Mouse (Mus musculus) hindbrain, embryonic 11.5 days (tissue): ENCODE measurements around the gene Bcl2. TPM values are rescaled to one million over a fixed set of nuclear protein-coding genes. Genes with fewer than 3 reads are reported as not detected.

Experiments used
- ATAC-seq: fragments of 200-750 bp; cut with Nextera tagmentation; 2 replicates; pipeline ENCODE4 v1.8.0; 2017; ENCODE audit warnings: mild to moderate bottlenecking, moderate TSS enrichment, moderate library complexity; ENCODE audit not compliant: low FRiP score
- DNase-seq: peaks from one replicate; pipeline ENCODE4 v3.0.0-alpha.2; 2015; ENCODE audit warnings: low spot score
- H3K27ac ChIP-seq: fragments of 300-500 bp; sonication (generic); 2 replicates; pipeline ENCODE4 v1.5.1; 2014; ENCODE audit warnings: mild to moderate bottlenecking, low read depth, low read length
- H3K27me3 ChIP-seq: fragments of 300-500 bp; sonication (generic); 2 replicates; pipeline ENCODE4 v1.6.1; 2014; ENCODE audit warnings: mild to moderate bottlenecking, low read length, moderate library complexity, mixed read lengths; ENCODE audit not compliant: control insufficient read depth, insufficient read depth
- H3K36me3 ChIP-seq: fragments of 300-500 bp; sonication (generic); 2 replicates; pipeline ENCODE4 v1.6.1; 2014; ENCODE audit warnings: mild to moderate bottlenecking, low read length, moderate library complexity, mixed read lengths; ENCODE audit not compliant: control insufficient read depth, insufficient read depth
- H3K4me1 ChIP-seq: fragments of 300-500 bp; sonication (generic); replicated peaks from 2 replicates; pipeline ENCODE4 v1.6.1; 2014; ENCODE audit warnings: low read length, mixed read lengths; ENCODE audit not compliant: control insufficient read depth, insufficient read depth
- H3K4me2 ChIP-seq: fragments of 300-500 bp; sonication (generic); replicated peaks from 2 replicates; pipeline ENCODE4 v1.6.1; 2014; ENCODE audit warnings: mild to moderate bottlenecking, low read depth, low read length
- H3K4me3 ChIP-seq: fragments of 300-500 bp; sonication (generic); 2 replicates; pipeline ENCODE4 v1.5.1; 2014; ENCODE audit warnings: low read depth, low read length
- H3K9ac ChIP-seq: fragments of 300-500 bp; sonication (generic); 2 replicates; pipeline ENCODE4 v1.6.1; 2014; ENCODE audit warnings: low read depth, low read length
- H3K9me3 ChIP-seq: fragments of 300-500 bp; sonication (generic); 2 replicates; pipeline ENCODE4 v1.6.1; 2016; ENCODE audit warnings: low read length; ENCODE audit not compliant: control insufficient read depth
- WGBS: fragments of 180-500 bp; shearing (Covaris S2); extraction: QIAGEN DNeasy Blood & Tissue Kit; methylation state at CpG from one replicate; pipeline ENCODE4 v1.1.7; 2014; 5-methylcytosine and 5-hydroxymethylcytosine counted together
- polyA plus RNA-seq: library from polyadenylated mRNA; unstranded; fragments of >200 nt; fragmentation: Nextera tagmentation; extraction: Ambion mirVana; gene quantifications from 2 replicates; pipeline ENCODE4 v1.2.1, GENCODE M21; 2014

The Bcl2 gene
- polyA plus RNA-seq, 1 experiment from 2014 or later: 6.9 TPM

GRCm38 (mm10) chr1:106612166-106613031 lies 101.7 kb downstream of the Bcl2 start:
- Histone ChIP-seq H3K4me1 (no peaks in the 10 kb centered on the region), H3K9ac (no peak overlapping the region), H3K4me3 (no peak overlapping the region), H3K4me2 (no peak overlapping the region), H3K27me3 (no peaks in the 10 kb centered on the region), H3K36me3 (no peaks in the 10 kb centered on the region), H3K9me3 (no peaks in the 10 kb centered on the region), H3K27ac (no peak overlapping the region)
- no peak for DNase-seq
- no peak for ATAC-seq
- WGBS: 82% methylated on average over 8 of the region's 8 CpGs

GRCm38 (mm10) chr1:106611246-106611645 lies 102.8 kb downstream of the Bcl2 start:
- DNase-seq: no peak
- H3K36me3 ChIP-seq: no peaks in the 10 kb centered on the region
- WGBS: 83% methylated on average over 6 of the region's 6 CpGs
- H3K27me3 ChIP-seq: no peaks in the 10 kb centered on the region
- H3K9me3 ChIP-seq: no peaks in the 10 kb centered on the region
- no peak overlapping the region for H3K4me2 ChIP-seq
- H3K4me3 ChIP-seq: no peak overlapping the region
- ATAC-seq: no peak
- H3K27ac ChIP-seq: no peak overlapping the region
- H3K4me1 ChIP-seq: no peaks in the 10 kb centered on the region
- no peak overlapping the region for H3K9ac ChIP-seq

- DNase-seq: no peak
- H3K27ac ChIP-seq: no peak overlapping the region
- no peak overlapping the region for H3K9ac ChIP-seq
- H3K9me3 ChIP-seq: no peaks in the 10 kb centered on the region
- no peaks in the 10 kb centered on the region for H3K36me3 ChIP-seq
- 84% methylated on average over 4 of the region's 4 CpGs for WGBS
- 0 out of 2 replicates have a peak, but pooled peaks cover 4% of the 10 kb centered on the region for H3K4me1 ChIP-seq
- H3K4me2 ChIP-seq: no peak overlapping the region
- ATAC-seq: no peak
- H3K27me3 ChIP-seq: no peaks in the 10 kb centered on the region
- no peak overlapping the region for H3K4me3 ChIP-seq
Observed at GRCm38 (mm10) chr1:106608098-106608778, 105.8 kb downstream of the Bcl2 start.

- no peaks in the 10 kb centered on the region for H3K9me3 ChIP-seq
- H3K9ac ChIP-seq: no peak overlapping the region
- WGBS: 89% methylated on average over 5 of the region's 5 CpGs
- 0 out of 2 replicates have a peak, but pooled peaks cover 4% of the 10 kb centered on the region for H3K4me1 ChIP-seq
- no peaks in the 10 kb centered on the region for H3K36me3 ChIP-seq
- no peak for ATAC-seq
- no peak overlapping the region for H3K4me3 ChIP-seq
- H3K4me2 ChIP-seq: no peak overlapping the region
- no peak for DNase-seq
- H3K27ac ChIP-seq: no peak overlapping the region
- H3K27me3 ChIP-seq: no peaks in the 10 kb centered on the region
Observed at GRCm38 (mm10) chr1:106606951-106607350, 107.1 kb downstream of the Bcl2 start.

DNA sequence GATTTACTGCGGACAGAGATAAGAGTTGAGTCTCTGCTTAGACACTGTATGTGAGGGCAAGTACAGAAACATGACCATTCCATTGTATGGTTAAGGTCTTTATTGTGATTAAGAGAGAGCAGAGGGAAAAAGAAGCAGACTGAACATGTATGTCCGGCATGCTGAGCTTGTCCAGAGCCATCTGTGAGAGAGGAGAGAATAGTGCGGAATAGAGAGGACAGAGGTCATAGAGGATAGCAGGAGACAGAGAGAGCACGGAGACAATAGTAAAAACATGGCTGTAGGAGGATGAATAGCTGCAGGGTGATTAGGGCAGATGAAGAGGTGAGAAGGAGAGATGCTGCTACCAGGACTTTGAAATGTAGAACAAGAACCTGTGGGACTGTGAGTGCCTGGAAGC lies 110.7 kb downstream of the Bcl2 start:
- Histone ChIP-seq H3K4me1 (0 out of 2 replicates have a peak, but pooled peaks cover 4% of the 10 kb centered on the region), H3K9me3 (no peaks in the 10 kb centered on the region), H3K27ac (peak overlapping the region; percentile 30; the same call in 1 of the 2 replicates), H3K9ac (no peak overlapping the region), H3K27me3 (no peaks in the 10 kb centered on the region), H3K36me3 (no peaks in the 10 kb centered on the region), H3K4me2 (no peak overlapping the region), H3K4me3 (no peak overlapping the region)
- no peak for DNase-seq
- peak; percentile 41; the same call in 1 of the 2 replicates for ATAC-seq
- 45% methylated on average over 4 of the region's 4 CpGs for WGBS

GRCm38 (mm10) chr1:106602941-106603340 lies 111.1 kb downstream of the Bcl2 start:
- ATAC-seq (peak; percentile 87), DNase-seq (peak; percentile 29)

GRCm38 (mm10) chr1:106602536-106602935 lies 111.5 kb downstream of the Bcl2 start:
- Histone ChIP-seq H3K27me3 (no peaks in the 10 kb centered on the region), H3K36me3 (no peaks in the 10 kb centered on the region), H3K4me1 (0 out of 2 replicates have a peak, but pooled peaks cover 4% of the 10 kb centered on the region), H3K4me2 (no peak overlapping the region), H3K9ac (no peak overlapping the region), H3K27ac (no peak overlapping the region), H3K9me3 (no peaks in the 10 kb centered on the region), H3K4me3 (no peak overlapping the region)
- DNase-seq: no peak
- ATAC-seq: no peak
- WGBS: 69% methylated on average over 5 of the region's 5 CpGs

More at GRCm38 (mm10) chr1:106602941-106603340, 111.1 kb downstream of the Bcl2 start:
- H3K4me1 ChIP-seq: 0 out of 2 replicates have a peak, but pooled peaks cover 4% of the 10 kb centered on the region
- no peaks in the 10 kb centered on the region for H3K9me3 ChIP-seq
- H3K36me3 ChIP-seq: no peaks in the 10 kb centered on the region
- H3K9ac ChIP-seq: no peak overlapping the region
- H3K27me3 ChIP-seq: no peaks in the 10 kb centered on the region
- no peak overlapping the region for H3K27ac ChIP-seq
- 25% methylated on average over 6 of the region's 6 CpGs for whole genome bisulfite sequencing
- no peak overlapping the region for H3K4me3 ChIP-seq
- no peak overlapping the region for H3K4me2 ChIP-seq

- no peak for DNase-seq
- 91% methylated on average over 4 of the region's 4 CpGs for WGBS
- Histone ChIP-seq H3K9ac (no peak overlapping the region), H3K36me3 (no peaks in the 10 kb centered on the region), H3K4me1 (0 out of 2 replicates have a peak, but pooled peaks cover 4% of the 10 kb centered on the region), H3K4me2 (no peak overlapping the region), H3K27ac (no peak overlapping the region), H3K4me3 (no peak overlapping the region), H3K9me3 (no peaks in the 10 kb centered on the region), H3K27me3 (no peaks in the 10 kb centered on the region)
- ATAC-seq: no peak
Observed at GRCm38 (mm10) chr1:106601247-106601646, 112.8 kb downstream of the Bcl2 start.
